ENCODE assay signal across 8 mouse cellular contexts in genomic region chr11:88629165-88629564, GRCm38 (mm10).
A peak's percentile ranks its signal among the peaks of the same experiment; 100 is the strongest.
DNase-seq lines count a peak whose midpoint lies in the region; ATAC-seq and TF ChIP-seq lines count a peak whose summit lies in the region.
"Had no signal": no experiment of that assay in that cellular context is flagged by ENCODE, and none has a peak within 500 bp of the region (broad histone marks: within the 10 kb centered on the region; RNA-seq: fewer than 3 reads in every experiment).

No protein-coding gene starts in this region.

- no peaks in the 10 kb centered on the region for H3K27me3 ChIP-seq in embryonic facial prominence, embryonic 11.5 days (ENCODE audit: control insufficient read depth, insufficient read depth, low read length)
- H3K27me3 ChIP-seq in hindbrain, embryonic 15.5 days = no peaks in the 10 kb centered on the region

- no peak for TF ChIP-seq CTCF in layer of hippocampus, adult 2 months (conservative IDR thresholded peaks at IDR 0.05)
- no peak for TF ChIP-seq CTCF in olfactory bulb, adult 2 months (IDR thresholded peaks at IDR 0.05; ENCODE audit: insufficient read depth, low read depth, low read length)

- H3K9ac ChIP-seq in embryonic facial prominence, embryonic 11.5 days (replicated peaks; ENCODE audit: low read length) = no peak overlapping the region
- H3K9ac ChIP-seq in hindbrain, embryonic 15.5 days = no peak overlapping the region

- WGBS in embryonic facial prominence, embryonic 11.5 days = 66% methylated on average over 4 of the region's 4 CpGs
- WGBS in hindbrain, embryonic 15.5 days = 53% methylated on average over 4 of the region's 4 CpGs
- 76% methylated on average over 4 of the region's 4 CpGs for WGBS in olfactory bulb, adult 2 months

- no peak for TF ChIP-seq POLR2A in olfactory bulb, adult 2 months (IDR thresholded peaks at IDR 0.05; ENCODE audit: insufficient read depth, low read depth, low read length)

- H3K4me1 ChIP-seq in embryonic facial prominence, embryonic 11.5 days (ENCODE audit: control insufficient read depth, insufficient read depth, low read length) = no peaks in the 10 kb centered on the region
- H3K4me1 ChIP-seq in hindbrain, embryonic 15.5 days (replicated peaks) = peaks cover 45% of the 10 kb centered on the region
- peaks cover 24% of the 10 kb centered on the region for H3K4me1 ChIP-seq in olfactory bulb, adult 2 months (ENCODE audit: control insufficient read depth, insufficient read depth, low read length)

- H3K36me3 ChIP-seq in embryonic facial prominence, embryonic 11.5 days (replicated peaks; ENCODE audit: control insufficient read depth, insufficient read depth, low read depth, low read length) = no peaks in the 10 kb centered on the region
- no peaks in the 10 kb centered on the region for H3K36me3 ChIP-seq in hindbrain, embryonic 15.5 days

- H3K9me3 ChIP-seq in embryonic facial prominence, embryonic 11.5 days (replicated peaks; ENCODE audit: control insufficient read depth, low read length) = no peaks in the 10 kb centered on the region
- H3K9me3 ChIP-seq in hindbrain, embryonic 15.5 days = no peaks in the 10 kb centered on the region

- no peak overlapping the region for H3K4me3 ChIP-seq in layer of hippocampus, adult 2 months
- H3K4me3 ChIP-seq in embryonic facial prominence, embryonic 11.5 days (ENCODE audit: low read depth, low read length) = no peak overlapping the region
- H3K4me3 ChIP-seq in hindbrain, embryonic 15.5 days = no peak overlapping the region
- H3K4me3 ChIP-seq in olfactory bulb, adult 2 months (ENCODE audit: insufficient read depth, low read depth, low read length) = no peak overlapping the region

- 0 out of 2 replicates have a peak, but pooled peaks have one; percentile 63 for ATAC-seq in embryonic facial prominence, embryonic 11.5 days (replicated peaks; ENCODE audit: insufficient number of reproducible peaks, low FRiP score, low TSS enrichment, low read depth)
- no peak for ATAC-seq in hindbrain, embryonic 15.5 days (ENCODE audit: low FRiP score, low read depth)

- peak overlapping the region; percentile 78 for H3K27ac ChIP-seq in layer of hippocampus, adult 2 months
- peak overlapping the region; percentile 41; the same call in 1 of the 2 replicates for H3K27ac ChIP-seq in embryonic facial prominence, embryonic 11.5 days (replicated peaks; ENCODE audit: low read depth, low read length)
- H3K27ac ChIP-seq in hindbrain, embryonic 15.5 days (replicated peaks) = peak overlapping the region; percentile 73
- 0 out of 2 replicates have a peak overlapping the region, but pooled peaks have one; percentile 7 for H3K27ac ChIP-seq in olfactory bulb, adult 2 months (ENCODE audit: insufficient read depth, low read depth, low read length)

- H3K4me2 ChIP-seq in embryonic facial prominence, embryonic 11.5 days (ENCODE audit: low read depth, low read length) = no peak overlapping the region
- no peak overlapping the region for H3K4me2 ChIP-seq in hindbrain, embryonic 15.5 days

- DNase-seq in layer of hippocampus, adult 2 months (ENCODE audit: low spot score in 2 of 2) = no peak
- no peak for DNase-seq in layer of hippocampus, adult 8-10 months (ENCODE audit: low spot score in 2 of 2)
- no peak for DNase-seq in embryonic facial prominence, embryonic 11.5 days (ENCODE audit: low spot score)
- no peak for DNase-seq in right cerebral cortex, postnatal 36 days (ENCODE audit: low spot score in 2 of 2)
- DNase-seq in frontal cortex, adult 2 months (ENCODE audit: extremely low spot score in 1 of 2, low spot score in 1 of 2) = no peak
- DNase-seq: cerebellum, adult 9-10 months had no signal

Comparison
In these comparisons a context has a peak if more than half of its experiments do, and no peak if none do; other contexts are left out.
1. H3K27ac ChIP-seq: peak in every context shown above with its lines; median percentile 78 in layer of hippocampus, adult 2 months; 73 in hindbrain, embryonic 15.5 days; 41 in embryonic facial prominence, embryonic 11.5 days; 7 in olfactory bulb, adult 2 months.